Mouse (Mus musculus) liver, embryonic 16.5 days (tissue): ENCODE measurements around the gene Rps6. TPM values are rescaled to one million over a fixed set of nuclear protein-coding genes. Genes with fewer than 3 reads are reported as not detected.
A peak's percentile ranks its signal among the peaks of the same experiment; 100 is the strongest.
"Not testable (repeated sequence)": the region's sequence is repeated elsewhere in the genome, so short reads cannot be mapped to it uniquely, and the experiment has no call there.

Experiments
- ATAC-seq: fragments of 200-750 bp; cut with Nextera tagmentation; 2 replicates; pipeline ENCODE4 v1.8.0; 2017; ENCODE audit warnings: low read depth, mild to moderate bottlenecking, moderate number of reproducible peaks, moderate library complexity
- H3K27ac ChIP-seq: fragments of 300-500 bp; sonication (generic); 2 replicates; pipeline ENCODE4 v1.5.1; 2014; ENCODE audit warnings: mild to moderate bottlenecking, low read length
- H3K27me3 ChIP-seq: fragments of 300-500 bp; sonication (generic); 2 replicates; pipeline ENCODE4 v1.6.1; 2014; ENCODE audit warnings: low read depth, low read length, mixed read lengths; ENCODE audit not compliant: control insufficient read depth, insufficient read depth
- H3K36me3 ChIP-seq: fragments of 300-500 bp; sonication (generic); 2 replicates; pipeline ENCODE4 v1.6.1; 2014; ENCODE audit warnings: mild to moderate bottlenecking; ENCODE audit not compliant: control insufficient read depth, insufficient read depth
- H3K4me1 ChIP-seq: fragments of 300-500 bp; sonication (generic); 2 replicates; pipeline ENCODE4 v1.6.1; 2014; ENCODE audit warnings: low read depth, low read length, mixed read lengths; ENCODE audit not compliant: control insufficient read depth
- H3K4me2 ChIP-seq: fragments of 300-500 bp; sonication (generic); 2 replicates; pipeline ENCODE4 v1.6.1; 2014; ENCODE audit warnings: low read depth, low read length, mixed read lengths
- H3K4me3 ChIP-seq: fragments of 300-500 bp; sonication (generic); 2 replicates; pipeline ENCODE4 v1.5.1; 2014; ENCODE audit warnings: low read depth, mild to moderate bottlenecking, low read length
- H3K9ac ChIP-seq: fragments of 300-500 bp; sonication (generic); 2 replicates; pipeline ENCODE4 v1.6.1; 2014; ENCODE audit warnings: low read depth, low read length
- H3K9me3 ChIP-seq: fragments of 300-500 bp; sonication (generic); replicated peaks from 2 replicates; pipeline ENCODE4 v1.6.1; 2016; ENCODE audit warnings: low read length; ENCODE audit not compliant: control insufficient read depth
- WGBS: fragments of 180-500 bp; shearing (Covaris S2); extraction: QIAGEN DNeasy Blood & Tissue Kit; methylation state at CpG from one replicate; pipeline ENCODE4 v1.1.7; 2014; ENCODE audit not compliant: insufficient replicate concordance; 5-methylcytosine and 5-hydroxymethylcytosine counted together
- polyA plus RNA-seq: library from polyadenylated mRNA; unstranded; fragments of >200 nt; fragmentation: Nextera tagmentation; extraction: Ambion mirVana; gene quantifications from 2 replicates; pipeline ENCODE4 v1.2.1, GENCODE M21; 2015

The Rps6 gene
- polyA plus RNA-seq, 1 experiment from 2014 or later = 367 TPM

- 49% methylated on average over 12 of the region's 12 CpGs for WGBS
- no peak for ATAC-seq
- Histone ChIP-seq H3K36me3 (peaks cover 22% of the 10 kb centered on the region), H3K27me3 (no peaks in the 10 kb centered on the region), H3K4me2 (peak overlapping the region; percentile 85), H3K4me1 (peaks cover 7% of the 10 kb centered on the region), H3K4me3 (peak overlapping the region; percentile 93), H3K9ac (peak overlapping the region; percentile 82), H3K9me3 (no peaks in the 10 kb centered on the region), H3K27ac (no peak overlapping the region)
Measured at GRCm38 (mm10) chr4:86858070-86858440, 843 bp upstream of the Rps6 start.

GRCm38 (mm10) chr4:86856304-86857112, 704 bp downstream of the Rps6 start:
- peak overlapping the region; percentile 73 for H3K4me2 ChIP-seq
- H3K36me3 ChIP-seq = peaks cover 25% of the 10 kb centered on the region
- H3K9me3 ChIP-seq = no peaks in the 10 kb centered on the region
- peak overlapping the region; percentile 93 for H3K4me3 ChIP-seq
- under 1% methylated on average over 50 of the region's 50 CpGs for WGBS
- peaks cover 7% of the 10 kb centered on the region for H3K4me1 ChIP-seq
- peak overlapping the region; percentile 98 for H3K9ac ChIP-seq
- ATAC-seq = no peak; the same call in 1 of the 2 replicates
- H3K27ac ChIP-seq = peak overlapping the region; percentile 86
- no peaks in the 10 kb centered on the region for H3K27me3 ChIP-seq

- WGBS = 65% methylated on average over 4 of the region's 4 CpGs
- ATAC-seq = no peak
- no peak overlapping the region for H3K4me2 ChIP-seq
- no peak overlapping the region for H3K4me3 ChIP-seq
- peaks cover 7% of the 10 kb centered on the region for H3K4me1 ChIP-seq
- no peaks in the 10 kb centered on the region for H3K27me3 ChIP-seq
- no peaks in the 10 kb centered on the region for H3K9me3 ChIP-seq
- no peak overlapping the region for H3K9ac ChIP-seq
- 0 out of 2 replicates have a peak overlapping the region, but pooled peaks have one; percentile 10 for H3K27ac ChIP-seq
- peaks cover 29% of the 10 kb centered on the region for H3K36me3 ChIP-seq
Measured at GRCm38 (mm10) chr4:86852813-86853590, 4.2 kb downstream of the Rps6 start.

DNA sequence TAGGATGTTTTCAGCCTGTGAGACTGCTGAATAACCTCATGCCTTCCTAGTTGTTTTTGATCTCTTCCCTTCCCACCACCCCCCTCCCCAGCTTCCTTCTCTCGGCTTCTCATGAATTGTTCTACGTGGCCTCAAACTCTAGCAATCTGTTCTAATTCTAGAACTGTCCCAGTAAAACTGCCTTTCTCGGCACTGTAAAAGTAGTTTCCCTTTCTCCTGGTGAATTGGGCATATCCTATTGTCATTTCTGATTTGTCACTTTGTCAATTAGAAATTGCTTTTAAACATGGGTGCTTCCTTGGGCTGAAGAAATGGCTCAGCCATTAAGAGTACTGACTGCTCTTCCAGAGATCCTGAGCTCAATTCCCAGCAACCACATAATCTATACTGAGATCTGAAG, 5.2 kb downstream of the Rps6 start:
- WGBS = 43% methylated on average over 3 of the region's 3 CpGs

DNA sequence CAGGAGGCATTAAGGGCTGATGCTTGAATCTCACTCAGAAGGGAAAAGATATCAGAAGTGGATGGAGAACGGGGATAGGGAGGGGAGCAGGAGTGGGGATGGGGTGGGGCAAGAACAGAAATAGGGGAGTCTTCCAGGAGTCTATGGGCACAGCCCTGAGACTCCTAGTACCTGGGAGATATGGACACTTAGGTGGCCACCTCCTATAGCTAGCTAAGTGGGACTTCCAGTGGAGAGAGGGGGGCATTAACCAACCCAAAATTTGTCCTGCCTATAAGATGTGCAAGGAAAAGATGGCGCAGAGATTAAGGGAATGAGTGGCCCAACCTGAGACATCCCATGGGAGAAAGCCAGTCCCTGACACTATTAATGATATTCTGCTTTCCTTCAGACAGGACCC, 5.9 kb downstream of the Rps6 start:
- 60% methylated on average over 2 of the region's 2 CpGs for WGBS
- no peak overlapping the region for H3K27ac ChIP-seq

More for the DNA sequence above, 5.2 kb downstream of the Rps6 start:
- H3K4me2 ChIP-seq = no peak overlapping the region
- peak overlapping the region; percentile 24; the same call in 1 of the 2 replicates for H3K27ac ChIP-seq
- H3K36me3 ChIP-seq = peaks cover 30% of the 10 kb centered on the region
- peaks cover 7% of the 10 kb centered on the region for H3K4me1 ChIP-seq
- H3K4me3 ChIP-seq = no peak overlapping the region
- no peaks in the 10 kb centered on the region for H3K27me3 ChIP-seq
- ATAC-seq = no peak
- no peaks in the 10 kb centered on the region for H3K9me3 ChIP-seq
- no peak overlapping the region for H3K9ac ChIP-seq

DNA sequence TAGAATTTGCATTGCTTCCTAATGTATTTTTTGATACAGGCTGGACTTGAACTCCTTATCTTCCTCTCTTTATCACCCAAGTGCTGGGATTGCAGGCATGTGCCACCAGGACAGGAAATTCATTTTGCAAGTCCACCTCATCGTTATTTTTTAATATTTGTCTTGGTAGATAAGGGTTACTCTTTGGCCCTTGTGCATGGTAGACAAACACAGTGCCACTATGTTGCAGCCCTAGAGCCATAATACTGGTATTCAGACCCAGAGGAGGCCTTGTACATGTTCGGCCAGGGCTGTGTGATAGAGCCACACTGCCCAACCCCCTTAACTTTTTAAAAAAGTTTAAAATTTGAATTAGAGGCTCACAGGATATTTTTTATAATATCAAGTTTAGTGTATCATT, 10.0 kb downstream of the Rps6 start:
- H3K36me3 ChIP-seq = peaks cover 9% of the 10 kb centered on the region
- no peak overlapping the region for H3K9ac ChIP-seq
- no peaks in the 10 kb centered on the region for H3K27me3 ChIP-seq
- H3K4me3 ChIP-seq = no peak overlapping the region
- no peak overlapping the region for H3K27ac ChIP-seq
- H3K4me1 ChIP-seq = no peaks in the 10 kb centered on the region
- WGBS = 61% methylated on average over 2 of the region's 2 CpGs
- ATAC-seq = no peak
- no peak overlapping the region for H3K4me2 ChIP-seq
- no peaks in the 10 kb centered on the region for H3K9me3 ChIP-seq

More for the DNA sequence above, 5.9 kb downstream of the Rps6 start:
- H3K4me1 ChIP-seq = peaks cover 7% of the 10 kb centered on the region
- no peaks in the 10 kb centered on the region for H3K27me3 ChIP-seq
- no peak overlapping the region for H3K4me3 ChIP-seq
- H3K9ac ChIP-seq = no peak overlapping the region
- no peaks in the 10 kb centered on the region for H3K9me3 ChIP-seq
- peaks cover 30% of the 10 kb centered on the region for H3K36me3 ChIP-seq
- ATAC-seq = no peak
- no peak overlapping the region for H3K4me2 ChIP-seq

- 82% methylated on average over 3 of the region's 3 CpGs for WGBS
- ATAC-seq = no peak
Measured at GRCm38 (mm10) chr4:86845384-86845783, 11.8 kb downstream of the Rps6 start.

GRCm38 (mm10) chr4:86841141-86841540, 16.1 kb downstream of the Rps6 start:
- H3K4me1 ChIP-seq, H3K27me3 ChIP-seq, H3K4me2 ChIP-seq, H3K36me3 ChIP-seq, ATAC-seq, H3K27ac ChIP-seq, H3K9me3 ChIP-seq, H3K4me3 ChIP-seq, H3K9ac ChIP-seq: not testable (repeated sequence)
- 88% methylated on average over 2 of the region's 2 CpGs for WGBS

More at GRCm38 (mm10) chr4:86845384-86845783, 11.8 kb downstream of the Rps6 start:
- Histone ChIP-seq H3K27ac (no peak overlapping the region), H3K9me3 (no peaks in the 10 kb centered on the region), H3K36me3 (peaks cover 9% of the 10 kb centered on the region), H3K4me2 (no peak overlapping the region), H3K27me3 (no peaks in the 10 kb centered on the region), H3K9ac (no peak overlapping the region), H3K4me3 (no peak overlapping the region), H3K4me1 (no peaks in the 10 kb centered on the region)

- WGBS = 83% methylated on average over 2 of the region's 2 CpGs
Measured at GRCm38 (mm10) chr4:86831896-86832295, 25.3 kb downstream of the Rps6 start.

More at GRCm38 (mm10) chr4:86831896-86832295, 25.3 kb downstream of the Rps6 start:
- Histone ChIP-seq H3K9me3 (no peaks in the 10 kb centered on the region), H3K4me1 (no peaks in the 10 kb centered on the region), H3K36me3 (peaks cover 11% of the 10 kb centered on the region), H3K4me2 (no peak overlapping the region), H3K9ac (no peak overlapping the region), H3K27me3 (no peaks in the 10 kb centered on the region), H3K27ac (no peak overlapping the region), H3K4me3 (no peak overlapping the region)
- ATAC-seq = no peak
